Mouse (Mus musculus) lung, postnatal 0 days (tissue): ENCODE results near the gene Tmem123.

ENCODE experiments used
- CTCF ChIP-seq: IDR thresholded peaks from 2 replicates; pipeline ENCODE4 v1.5.1; 2016; ENCODE audit warnings: antibody characterized with exemption, mild to moderate bottlenecking
- EP300 ChIP-seq: IDR thresholded peaks from 2 replicates; pipeline ENCODE4 v1.6.1; 2016; ENCODE audit warnings: antibody characterized with exemption, mild to moderate bottlenecking, control low read depth

DNA sequence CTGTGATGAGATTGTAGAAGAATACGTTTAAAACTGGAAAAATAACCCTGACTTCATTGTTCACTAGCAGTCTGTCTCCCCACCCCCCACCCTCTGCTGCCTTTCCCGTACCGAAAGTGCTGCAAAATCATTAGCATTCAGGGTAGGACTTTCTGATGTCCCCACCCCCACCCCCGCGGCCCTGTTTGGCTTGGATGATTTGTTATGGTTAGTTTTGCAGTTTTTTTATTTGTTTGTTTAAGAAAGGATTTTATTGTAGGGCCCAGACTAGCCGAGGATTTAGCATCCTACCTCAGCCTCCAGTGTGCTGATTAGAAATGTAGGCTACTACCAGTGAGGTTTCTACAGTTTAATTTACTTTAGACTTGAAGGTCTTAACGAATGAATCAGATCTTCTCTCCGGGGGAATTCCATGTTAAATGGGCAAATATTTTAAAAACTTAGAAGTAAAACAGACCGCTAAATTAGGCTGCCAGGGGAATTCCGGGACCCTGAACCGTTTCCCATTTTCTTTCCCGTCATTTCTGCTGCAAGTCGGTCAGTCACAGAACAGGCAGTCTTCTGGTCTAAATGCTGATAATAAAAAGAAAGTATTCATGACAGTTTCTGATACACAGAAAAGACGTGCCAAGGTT lies 74.1 kb downstream of the Tmem123 start:
- TF ChIP-seq CTCF = no peak
- TF ChIP-seq EP300 = no peak
